Mouse (Mus musculus) spleen, adult 2 months (tissue): ENCODE measurements around the gene Acot5. TPM values are rescaled to one million over a fixed set of nuclear protein-coding genes. Genes with fewer than 3 reads are reported as not detected.
"Not testable (repeated sequence)": the region's sequence is repeated elsewhere in the genome, so short reads cannot be mapped to it uniquely, and the experiment has no call there.

Experiments used
- DNase-seq, 2 experiments: peaks; one replicate each; pipeline versions ENCODE4 v3.0.0 to v3.0.0-alpha.2; 2012 to 2021; ENCODE audit warnings: low spot score in 2 of 2, low read depth in 1 of 2
- H3K27ac ChIP-seq: fragments of 200-500 bp; 2 replicates; pipeline ENCODE4 v1.5.1; 2012; ENCODE audit warnings: low read length, inconsistent platforms; ENCODE audit not compliant: insufficient read depth
- H3K27me3 ChIP-seq: fragments of 200-500 bp; 2 replicates; pipeline ENCODE4 v1.6.1; 2012; ENCODE audit warnings: mild to moderate bottlenecking, moderate library complexity, low read length, inconsistent platforms; ENCODE audit not compliant: control insufficient read depth, insufficient read depth
- H3K36me3 ChIP-seq: fragments of 200-500 bp; 2 replicates; pipeline ENCODE4 v1.6.1; 2012; ENCODE audit warnings: mild to moderate bottlenecking, low read length, inconsistent platforms; ENCODE audit not compliant: control insufficient read depth, insufficient read depth
- H3K4me1 ChIP-seq: fragments of 200-500 bp; 2 replicates; pipeline ENCODE4 v1.6.1; 2011; ENCODE audit warnings: inconsistent platforms; ENCODE audit not compliant: control insufficient read depth, insufficient read depth, insufficient read length
- H3K4me3 ChIP-seq: fragments of 200-500 bp; 2 replicates; pipeline ENCODE4 v1.5.1; 2011; ENCODE audit warnings: mild to moderate bottlenecking, inconsistent platforms; ENCODE audit not compliant: insufficient read depth, insufficient read length; ENCODE audit errors: extremely low read depth
- CTCF ChIP-seq: fragments of 200-500 bp; IDR thresholded peaks from 2 replicates; pipeline ENCODE4 v1.5.1; 2011; ENCODE audit warnings: mild to moderate bottlenecking, inconsistent platforms; ENCODE audit not compliant: insufficient read depth, insufficient read length, insufficient replicate concordance; ENCODE audit errors: extremely low read depth
- POLR2A ChIP-seq: fragments of 200-500 bp; IDR thresholded peaks from 2 replicates; pipeline ENCODE4 v1.6.1; 2011; ENCODE audit warnings: low read depth, low read length, inconsistent platforms
- WGBS: fragments of 180-500 bp; shearing (Covaris S2); methylation state at CpG from one replicate; pipeline ENCODE4 v1.1.7; 2018; 5-methylcytosine and 5-hydroxymethylcytosine counted together
- polyA plus RNA-seq: library from polyadenylated mRNA; depleted of rRNA; stranded (reverse); fragments of >200 nt; gene quantifications from 2 replicates; pipeline ENCODE4 v1.2.3, GENCODE M21; 2012

The Acot5 gene
- polyA plus RNA-seq, 1 experiment = not detected

DNA sequence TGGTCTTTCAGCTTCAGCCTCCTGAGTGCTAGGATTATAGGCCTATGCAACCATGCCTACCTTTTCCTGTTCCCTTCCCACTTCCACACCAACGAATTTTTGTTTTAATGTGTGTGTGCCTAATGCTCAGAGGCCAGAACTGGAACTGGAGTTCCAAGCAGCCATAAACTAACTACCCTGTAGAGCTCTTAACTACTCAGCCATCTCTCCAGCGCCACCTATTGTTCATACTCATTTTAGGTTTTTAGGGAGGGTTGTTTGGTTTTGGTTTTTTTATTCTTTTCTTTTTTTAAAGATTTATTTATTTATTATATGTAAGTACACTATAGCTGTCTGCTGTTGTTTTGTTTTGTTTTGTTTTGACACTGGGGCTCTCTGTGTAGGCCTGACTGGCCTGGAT, 8.2 kb upstream of the Acot5 start:
- 6% methylated on average over 2 of the region's 2 CpGs for WGBS
- no peaks in the 10 kb centered on the region for H3K36me3 ChIP-seq
- no peak overlapping the region for H3K4me3 ChIP-seq
- no peaks in the 10 kb centered on the region for H3K4me1 ChIP-seq
- DNase-seq = peak in 1 of 2 experiments; percentile 14
- no peak overlapping the region for H3K27ac ChIP-seq
- no peak for TF ChIP-seq CTCF
- TF ChIP-seq POLR2A = no peak
- H3K27me3 ChIP-seq = no peaks in the 10 kb centered on the region

DNA sequence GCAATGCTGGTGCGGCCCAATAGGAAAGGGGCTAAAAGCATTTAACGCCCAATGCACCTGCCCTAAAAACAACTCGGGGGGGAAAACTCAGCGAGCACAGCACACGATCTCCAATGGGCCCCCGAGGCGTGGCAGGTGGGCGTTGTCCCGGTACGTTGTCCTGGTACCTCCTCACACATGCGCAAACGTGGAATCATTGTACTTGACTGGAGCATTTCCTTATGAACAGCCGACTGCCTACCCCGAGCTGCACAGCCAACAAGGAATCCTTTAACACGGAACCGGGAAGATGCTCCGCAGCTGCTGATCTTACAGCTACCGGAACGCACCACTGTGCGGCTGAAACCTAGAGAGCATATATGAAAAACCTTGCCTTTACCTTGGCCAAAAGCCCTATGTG, 6.8 kb upstream of the Acot5 start:
- no peaks in the 10 kb centered on the region for H3K27me3 ChIP-seq
- H3K27ac ChIP-seq = no peak overlapping the region
- H3K4me1 ChIP-seq = no peaks in the 10 kb centered on the region
- H3K36me3 ChIP-seq = no peaks in the 10 kb centered on the region
- TF ChIP-seq POLR2A = no peak
- TF ChIP-seq CTCF = no peak
- no peak for DNase-seq
- no peak overlapping the region for H3K4me3 ChIP-seq
- 94% methylated on average over 20 of the region's 20 CpGs for WGBS

DNA sequence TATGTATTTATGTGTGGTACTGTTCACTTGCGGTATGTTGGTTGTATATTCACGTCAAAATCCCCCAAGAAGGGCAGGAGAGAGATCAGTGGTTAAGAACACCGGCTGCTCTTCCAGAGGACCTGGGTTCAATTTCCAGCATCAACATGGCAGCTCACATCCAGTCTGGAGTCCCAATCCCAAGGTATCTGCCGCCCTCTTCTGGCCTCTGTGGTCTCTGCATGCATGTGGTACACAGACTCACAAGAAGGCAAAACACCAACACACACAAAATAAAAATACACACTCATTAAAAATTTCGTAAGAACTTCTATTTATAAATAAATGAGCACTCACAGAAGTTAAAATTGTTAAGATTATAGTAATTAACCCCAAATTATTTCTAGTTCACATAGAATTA, 5.9 kb upstream of the Acot5 start:
- no peaks in the 10 kb centered on the region for H3K4me1 ChIP-seq
- no peak for TF ChIP-seq POLR2A
- no peak for TF ChIP-seq CTCF
- WGBS = 76% methylated on average over 5 of the region's 5 CpGs
- H3K27me3 ChIP-seq = no peaks in the 10 kb centered on the region
- H3K4me3 ChIP-seq = no peak overlapping the region
- H3K36me3 ChIP-seq = no peaks in the 10 kb centered on the region
- no peak for DNase-seq
- no peak overlapping the region for H3K27ac ChIP-seq

DNA sequence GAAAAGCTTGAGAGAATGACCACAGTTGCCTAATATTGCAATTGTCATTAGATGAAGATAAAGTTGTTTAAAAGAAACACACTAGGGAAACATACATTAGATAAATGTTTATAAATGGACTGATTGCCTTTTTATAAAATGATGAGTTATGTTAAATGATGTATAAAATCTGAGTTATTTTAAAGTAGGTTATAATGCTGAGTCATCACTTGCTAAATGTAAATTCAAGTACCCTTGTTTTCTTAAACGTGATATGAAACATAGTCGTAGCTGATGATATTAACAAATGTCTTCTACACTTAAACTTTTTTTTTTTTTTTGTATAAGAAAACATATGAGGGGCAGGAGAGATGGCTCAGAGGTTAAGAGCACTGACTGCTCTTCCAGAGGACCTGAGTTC, 5.3 kb upstream of the Acot5 start:
- Histone ChIP-seq H3K27ac (no peak overlapping the region), H3K4me3 (no peak overlapping the region), H3K36me3 (no peaks in the 10 kb centered on the region), H3K4me1 (no peaks in the 10 kb centered on the region), H3K27me3 (no peaks in the 10 kb centered on the region; the same call in 1 of the 2 replicates)
- 85% methylated on average over 2 of the region's 2 CpGs for WGBS
- TF ChIP-seq CTCF = no peak
- no peak for TF ChIP-seq POLR2A
- DNase-seq = no peak

DNA sequence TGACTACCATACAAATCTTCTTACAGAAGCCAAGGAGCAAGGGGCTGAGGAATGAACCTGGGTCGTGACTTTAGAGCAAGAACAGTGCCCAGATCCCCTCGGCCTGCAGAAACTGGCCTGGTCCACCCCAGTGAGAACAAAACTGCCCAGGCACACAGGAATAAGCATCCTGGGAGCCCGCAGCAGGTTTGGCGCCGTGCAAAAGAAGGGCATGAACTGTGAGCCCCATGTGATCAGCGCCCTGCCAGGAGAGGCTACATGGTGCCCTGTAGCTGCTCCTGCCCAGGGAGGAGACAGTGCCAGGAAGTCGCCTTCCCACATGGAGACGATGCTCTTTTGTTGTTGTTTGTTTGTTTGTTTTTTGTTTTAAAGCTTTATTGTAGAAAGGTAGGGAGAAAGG, 4.5 kb upstream of the Acot5 start:
- Histone ChIP-seq H3K36me3 (no peaks in the 10 kb centered on the region), H3K27ac (no peak overlapping the region), H3K4me1 (no peaks in the 10 kb centered on the region), H3K27me3 (no peaks in the 10 kb centered on the region; the same call in 1 of the 2 replicates), H3K4me3 (no peak overlapping the region)
- TF ChIP-seq POLR2A = no peak
- no peak for TF ChIP-seq CTCF
- WGBS = 79% methylated on average over 8 of the region's 8 CpGs
- no peak for DNase-seq

DNA sequence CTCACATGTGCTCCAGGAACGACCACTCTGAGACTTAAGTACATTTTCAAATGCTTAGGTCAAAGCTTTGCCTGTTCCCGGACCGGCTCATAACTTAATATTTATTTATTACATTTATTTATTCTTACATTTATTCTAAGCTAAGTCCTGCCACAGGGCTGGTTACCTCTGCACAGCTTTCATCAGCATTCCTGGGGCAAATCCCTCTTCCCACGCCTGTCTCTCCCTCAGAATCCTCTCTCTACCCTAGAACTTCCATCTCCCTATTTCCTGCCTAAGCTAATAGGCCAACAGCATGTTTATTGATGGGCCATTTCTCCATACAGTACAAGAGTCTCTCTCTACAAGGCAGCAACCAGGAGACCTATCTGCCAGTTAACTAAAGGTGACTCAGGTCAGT, 1.4 kb upstream of the Acot5 start:
- H3K4me1 ChIP-seq = no peaks in the 10 kb centered on the region
- H3K4me3 ChIP-seq = no peak overlapping the region
- no peaks in the 10 kb centered on the region for H3K36me3 ChIP-seq
- TF ChIP-seq POLR2A (no peak), CTCF (no peak)
- H3K27ac ChIP-seq = no peak overlapping the region
- no peak for DNase-seq
- H3K27me3 ChIP-seq = peaks cover 2% of the 10 kb centered on the region; the same call in 1 of the 2 replicates
- 83% methylated on average over 4 of the region's 4 CpGs for WGBS

DNA sequence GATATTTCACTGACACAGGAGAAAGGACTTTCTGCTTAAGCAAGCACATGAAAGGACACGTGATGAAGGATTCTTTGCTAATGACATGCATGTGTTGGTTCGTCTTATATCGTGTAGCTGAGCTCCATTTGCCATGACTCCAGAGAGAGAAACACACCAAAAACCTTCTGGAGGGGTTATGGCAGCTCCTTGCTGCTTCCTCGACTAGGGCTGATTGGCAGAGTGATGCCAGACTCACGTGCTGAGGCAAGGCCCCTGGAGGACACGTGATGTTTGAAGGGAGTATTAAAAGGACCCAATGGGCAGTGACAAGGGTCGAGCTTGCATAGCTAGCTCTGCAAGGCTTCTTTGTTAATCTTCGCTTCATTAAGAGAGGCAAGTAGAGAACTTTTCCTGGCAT, 829 bp upstream of the Acot5 start:
- Histone ChIP-seq H3K4me3 (no peak overlapping the region), H3K27me3 (peaks cover 2% of the 10 kb centered on the region; the same call in 1 of the 2 replicates), H3K27ac (no peak overlapping the region), H3K4me1 (no peaks in the 10 kb centered on the region), H3K36me3 (no peaks in the 10 kb centered on the region)
- no peak for DNase-seq
- 83% methylated on average over 8 of the region's 8 CpGs for WGBS
- TF ChIP-seq POLR2A = no peak
- TF ChIP-seq CTCF = no peak

DNA sequence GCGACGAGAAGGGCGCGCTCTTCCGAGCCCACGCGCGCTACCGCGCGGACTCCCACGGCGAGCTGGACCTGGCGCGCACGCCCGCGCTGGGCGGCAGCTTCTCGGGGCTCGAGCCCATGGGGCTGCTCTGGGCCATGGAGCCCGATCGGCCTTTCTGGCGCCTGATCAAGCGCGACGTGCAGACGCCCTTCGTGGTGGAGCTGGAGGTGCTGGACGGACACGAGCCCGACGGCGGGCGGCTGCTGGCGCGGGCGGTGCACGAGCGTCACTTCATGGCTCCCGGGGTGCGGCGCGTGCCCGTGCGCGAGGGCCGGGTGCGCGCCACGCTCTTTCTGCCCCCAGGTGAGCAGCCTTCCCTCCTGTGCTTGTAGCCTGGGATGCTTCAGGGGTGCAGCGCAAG, 457 bp downstream of the Acot5 start:
- H3K4me3 ChIP-seq, H3K27me3 ChIP-seq, H3K27ac ChIP-seq, H3K36me3 ChIP-seq, H3K4me1 ChIP-seq: not testable (repeated sequence)
- WGBS = 3% methylated on average over 42 of the region's 52 CpGs
- DNase-seq = peak in 1 of 2 experiments; percentile 4
